9 mouse cellular contexts compared by ENCODE assay signal in the genomic region with DNA sequence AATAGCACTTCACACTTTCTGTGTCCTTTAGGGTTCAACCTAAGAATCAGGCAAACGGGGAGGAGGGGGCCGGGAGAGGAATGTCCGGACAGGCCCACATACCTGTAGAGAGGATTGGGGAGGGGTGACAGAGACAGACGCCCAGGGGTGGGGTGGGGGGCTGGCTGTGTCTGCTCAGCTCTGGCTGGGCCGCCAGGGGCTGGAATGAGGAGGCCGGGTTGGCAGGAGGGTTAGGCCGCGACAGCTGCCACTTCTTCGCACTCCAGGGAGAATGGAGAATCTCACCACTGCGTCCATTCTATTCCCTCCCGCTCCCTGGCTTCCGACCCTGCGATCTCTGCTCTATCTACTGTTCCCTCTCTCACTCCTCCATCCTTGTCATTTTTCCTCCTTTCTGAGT. TPM values are rescaled to one million over a fixed set of nuclear protein-coding genes. Genes with fewer than 3 reads are reported as not detected.
A peak's percentile ranks its signal among the peaks of the same experiment; 100 is the strongest.
DNase-seq lines count a peak whose midpoint lies in the region; ATAC-seq and TF ChIP-seq lines count a peak whose summit lies in the region.
"Had no signal": no experiment of that assay in that cellular context is flagged by ENCODE, and none has a peak within 500 bp of the region (broad histone marks: within the 10 kb centered on the region; RNA-seq: fewer than 3 reads in every experiment).

No protein-coding gene starts in this region.

- H3K36me3 ChIP-seq in heart, embryonic 11.5 days (ENCODE audit: control insufficient read depth, insufficient read depth, low read length): no peaks in the 10 kb centered on the region
- H3K36me3 ChIP-seq in hindbrain, embryonic 14.5 days (replicated peaks; ENCODE audit: control insufficient read depth, insufficient read depth): no peaks in the 10 kb centered on the region
- H3K36me3 ChIP-seq in midbrain, embryonic 13.5 days: no peaks in the 10 kb centered on the region

- peaks cover 88% of the 10 kb centered on the region for H3K27me3 ChIP-seq in heart, embryonic 11.5 days (ENCODE audit: control insufficient read depth, insufficient read depth, low read length)
- H3K27me3 ChIP-seq in hindbrain, embryonic 14.5 days (ENCODE audit: control insufficient read depth, insufficient read depth, low read length): peaks cover 91% of the 10 kb centered on the region
- peaks cover 92% of the 10 kb centered on the region for H3K27me3 ChIP-seq in midbrain, embryonic 13.5 days

- H3K4me1 ChIP-seq in heart, embryonic 11.5 days (ENCODE audit: control insufficient read depth, insufficient read depth, low read length): peaks cover 15% of the 10 kb centered on the region
- H3K4me1 ChIP-seq in bone marrow macrophage, adult 2 months (ENCODE audit: control insufficient read depth, insufficient read depth, low read length): peaks cover 31% of the 10 kb centered on the region
- H3K4me1 ChIP-seq in hindbrain, embryonic 14.5 days (replicated peaks; ENCODE audit: control insufficient read depth, insufficient read depth, low read length): peaks cover 6% of the 10 kb centered on the region; the same call in 1 of the 2 replicates
- H3K4me1 ChIP-seq in midbrain, embryonic 13.5 days (replicated peaks): peaks cover 23% of the 10 kb centered on the region

- H3K27ac ChIP-seq in heart, embryonic 11.5 days (ENCODE audit: low read depth, low read length): no peak overlapping the region
- H3K27ac ChIP-seq in bone marrow macrophage, adult 2 months (ENCODE audit: insufficient read depth, low read depth, low read length): no peak overlapping the region
- H3K27ac ChIP-seq in hindbrain, embryonic 14.5 days: no peak overlapping the region
- no peak overlapping the region for H3K27ac ChIP-seq in midbrain, embryonic 13.5 days

- 3% methylated on average over 13 of the region's 13 CpGs for WGBS in heart, embryonic 11.5 days (ENCODE audit: insufficient replicate concordance)
- 4% methylated on average over 13 of the region's 13 CpGs for WGBS in hindbrain, embryonic 14.5 days
- 2% methylated on average over 11 of the region's 13 CpGs for WGBS in midbrain, embryonic 13.5 days

- DNase-seq in heart, postnatal 4 days: no peak
- DNase-seq in hindbrain, embryonic 14.5 days (ENCODE audit: low spot score): no peak
- DNase-seq in urinary bladder, postnatal 25 days (ENCODE audit: low spot score): no peak

- TF ChIP-seq CTCF in bone marrow macrophage, adult 2 months (IDR thresholded peaks at IDR 0.05; ENCODE audit: low read depth, low read length): no peak

- H3K9ac ChIP-seq in heart, embryonic 11.5 days (ENCODE audit: low read depth, low read length): no peak overlapping the region
- H3K9ac ChIP-seq in hindbrain, embryonic 14.5 days: no peak overlapping the region
- H3K9ac ChIP-seq in midbrain, embryonic 13.5 days (replicated peaks): no peak overlapping the region

- no peak for ATAC-seq in heart, embryonic 11.5 days (replicated peaks; ENCODE audit: insufficient number of reproducible peaks, low FRiP score, low TSS enrichment)
- no peak for ATAC-seq in hindbrain, embryonic 14.5 days (ENCODE audit: low FRiP score)
- peak; percentile 11; the same call in 1 of the 2 replicates for ATAC-seq in midbrain, embryonic 13.5 days
- ATAC-seq in activated CD4-positive, CD25-positive, alpha-beta regulatory T cell, adult 4 months: no peak
- ATAC-seq in megakaryocyte progenitor cell, adult 5-6 weeks (replicated peaks; ENCODE audit: poor library complexity): no peak

- peak overlapping the region; percentile 74 for H3K4me2 ChIP-seq in heart, embryonic 11.5 days
- H3K4me2 ChIP-seq in hindbrain, embryonic 14.5 days (replicated peaks): peak overlapping the region; percentile 76
- H3K4me2 ChIP-seq in midbrain, embryonic 13.5 days (replicated peaks): peak overlapping the region; percentile 65

- peaks cover 4% of the 10 kb centered on the region; the same call in 1 of the 2 replicates for H3K9me3 ChIP-seq in heart, embryonic 11.5 days (replicated peaks; ENCODE audit: control insufficient read depth, low read length)
- H3K9me3 ChIP-seq in hindbrain, embryonic 14.5 days (ENCODE audit: control insufficient read depth, low read length): no peaks in the 10 kb centered on the region
- no peaks in the 10 kb centered on the region for H3K9me3 ChIP-seq in midbrain, embryonic 13.5 days

- no peak for TF ChIP-seq POLR2A in bone marrow macrophage, adult 2 months (IDR thresholded peaks at IDR 0.05; ENCODE audit: borderline replicate concordance, low read depth, low read length)

- peak overlapping the region; percentile 45 for H3K4me3 ChIP-seq in heart, embryonic 11.5 days (ENCODE audit: low read depth, low read length)
- H3K4me3 ChIP-seq in bone marrow macrophage, adult 2 months (ENCODE audit: insufficient read depth, low read length): peak overlapping the region; percentile 63
- peak overlapping the region; percentile 38 for H3K4me3 ChIP-seq in hindbrain, embryonic 14.5 days (replicated peaks; ENCODE audit: low read length)
- peak overlapping the region; percentile 42 for H3K4me3 ChIP-seq in midbrain, embryonic 13.5 days (replicated peaks)

RNA-seq across cellular contexts. Expression of a gene that starts 7.8 kb away (rescaled TPM):
- polyA plus RNA-seq in heart, embryonic 11.5 days (2014; fragmentation: Nextera tagmentation; extraction: Ambion mirVana): not detected in 2 replicates
- total RNA-seq in heart, postnatal 4 days (2021): not detected
- not detected in 2 replicates for polyA plus RNA-seq in bone marrow macrophage, adult 2 months (2012; ENCODE audit: insufficient read depth, insufficient read length, missing spikeins)
- polyA plus RNA-seq in hindbrain, embryonic 14.5 days (2014; fragmentation: Nextera tagmentation; extraction: Ambion mirVana): 0.13 and 0.21 TPM in 2 replicates
- 0.35 and 0.45 TPM in 2 replicates for polyA plus RNA-seq in midbrain, embryonic 13.5 days (2015; fragmentation: Nextera tagmentation; extraction: Ambion mirVana)
- polyA plus RNA-seq in activated CD4-positive, CD25-positive, alpha-beta regulatory T cell, adult 4 months (2017; shearing (Covaris generic)): under 1 TPM in 1 of 2 experiments, not detected in 1; 0.53 TPM
- total RNA-seq in megakaryocyte progenitor cell, adult 5-6 weeks (2015): not detected in 2 replicates
- total RNA-seq in megakaryocyte progenitor cell, adult 5-6 weeks (2017): not detected in 2 replicates
- total RNA-seq: liver, adult 2 months had no signal
- polyA plus RNA-seq: liver, adult 2 months had no signal

RNA-seq across cellular contexts. Expression of a gene that starts 11.9 kb away (rescaled TPM):
- 0.46 and 0.68 TPM in 2 replicates for polyA plus RNA-seq in heart, embryonic 11.5 days (2014; fragmentation: Nextera tagmentation; extraction: Ambion mirVana)
- under 1 TPM; 0.12 to 0.20 TPM for total RNA-seq in heart, postnatal 4 days (2021)
- 0.62 and 1.0 TPM in 2 replicates for polyA plus RNA-seq in bone marrow macrophage, adult 2 months (2012; ENCODE audit: insufficient read depth, insufficient read length, missing spikeins)
- 4.4 TPM in 2 replicates for polyA plus RNA-seq in hindbrain, embryonic 14.5 days (2014; fragmentation: Nextera tagmentation; extraction: Ambion mirVana)
- 2.4 and 2.5 TPM in 2 replicates for polyA plus RNA-seq in midbrain, embryonic 13.5 days (2015; fragmentation: Nextera tagmentation; extraction: Ambion mirVana)
- not detected for polyA plus RNA-seq in activated CD4-positive, CD25-positive, alpha-beta regulatory T cell, adult 4 months (2017; shearing (Covaris generic))
- total RNA-seq in megakaryocyte progenitor cell, adult 5-6 weeks (2015): 0.07 and 0.17 TPM in 2 replicates
- 0.74 TPM in 1 of 2 replicates, not detected in the other for total RNA-seq in megakaryocyte progenitor cell, adult 5-6 weeks (2017)
- total RNA-seq: liver, adult 2 months had no signal

RNA-seq across cellular contexts. Expression of a gene that starts 34.5 kb away (rescaled TPM):
- 5.5 and 5.7 TPM in 2 replicates for polyA plus RNA-seq in heart, embryonic 11.5 days (2014; fragmentation: Nextera tagmentation; extraction: Ambion mirVana)
- 1 to 10 TPM; 3.7 to 4.1 TPM for total RNA-seq in heart, postnatal 4 days (2021)
- not detected in 2 replicates for polyA plus RNA-seq in bone marrow macrophage, adult 2 months (2012; ENCODE audit: insufficient read depth, insufficient read length, missing spikeins)
- not detected in 2 replicates for polyA plus RNA-seq in hindbrain, embryonic 14.5 days (2014; fragmentation: Nextera tagmentation; extraction: Ambion mirVana)
- polyA plus RNA-seq in midbrain, embryonic 13.5 days (2015; fragmentation: Nextera tagmentation; extraction: Ambion mirVana): 0.08 TPM in 1 of 2 replicates, not detected in the other
- polyA plus RNA-seq in activated CD4-positive, CD25-positive, alpha-beta regulatory T cell, adult 4 months (2017; shearing (Covaris generic)): not detected
- total RNA-seq in megakaryocyte progenitor cell, adult 5-6 weeks (2015): not detected in 2 replicates
- total RNA-seq in megakaryocyte progenitor cell, adult 5-6 weeks (2017): not detected in 2 replicates
- polyA plus RNA-seq: liver, adult 2 months had no signal
